Mouse (Mus musculus) C2C12 (cell line): Measurements from ENCODE around the gene Wdr63.

ENCODE experiments used
- CEBPB ChIP-seq: IDR thresholded peaks from one replicate; pipeline ENCODE4 v1.6.1; 2011; ENCODE audit warnings: low read depth, mild to moderate bottlenecking, control low read depth, moderate library complexity
- CTCF ChIP-seq: IDR thresholded peaks from one replicate; pipeline ENCODE4 v1.5.1; 2011; ENCODE audit not compliant: control insufficient read depth, insufficient read depth, insufficient read length
- MAX ChIP-seq: IDR thresholded peaks from one replicate; pipeline ENCODE4 v1.6.1; 2011; ENCODE audit warnings: mild to moderate bottlenecking, control low read depth
- MYOD1 ChIP-seq: IDR thresholded peaks from one replicate; pipeline ENCODE4 v1.6.1; 2011; ENCODE audit warnings: low read depth; ENCODE audit not compliant: control insufficient read depth, insufficient read length
- MYOG ChIP-seq: IDR thresholded peaks from one replicate; pipeline ENCODE4 v1.6.1; 2011; ENCODE audit not compliant: control insufficient read depth, insufficient read length; ENCODE audit errors: extremely low read depth
- USF1 ChIP-seq: IDR thresholded peaks from one replicate; pipeline ENCODE4 v1.6.1; 2011; ENCODE audit warnings: low read depth, mild to moderate bottlenecking, control low read depth, moderate library complexity

DNA sequence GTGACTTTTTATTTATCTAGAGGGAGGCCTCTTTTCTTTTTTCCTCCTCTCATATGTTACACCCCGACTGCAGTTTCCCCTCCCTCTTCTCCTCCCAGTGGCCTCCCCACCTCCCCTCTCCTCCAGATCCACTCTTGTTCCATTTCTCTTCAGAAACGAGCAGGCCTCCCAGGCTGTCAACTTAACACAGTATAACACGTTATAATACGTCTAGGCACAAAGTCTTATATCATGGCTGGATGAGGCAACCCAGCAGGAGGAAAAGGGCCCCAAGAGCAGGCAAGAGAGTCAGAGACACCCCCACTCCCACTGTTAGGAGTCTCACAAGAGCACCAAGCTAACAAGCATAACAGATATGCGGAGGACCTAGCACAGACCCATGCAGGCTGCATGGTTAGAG, 75.0 kb downstream of the Wdr63 start:
- no peak for TF ChIP-seq CTCF
- no peak for TF ChIP-seq MYOD1
- TF ChIP-seq CEBPB, result no peak
- no peak for TF ChIP-seq MAX
- no peak for TF ChIP-seq MYOG
- TF ChIP-seq USF1, result no peak
